Mouse (Mus musculus): ENCODE data around the gene Dvl2. TPM values are rescaled to one million over a fixed set of nuclear protein-coding genes. Genes with fewer than 3 reads are reported as not detected.

The Dvl2 gene
- polyA plus RNA-seq, 1 experiment from 2014 or later: 9.8 TPM

DNA sequence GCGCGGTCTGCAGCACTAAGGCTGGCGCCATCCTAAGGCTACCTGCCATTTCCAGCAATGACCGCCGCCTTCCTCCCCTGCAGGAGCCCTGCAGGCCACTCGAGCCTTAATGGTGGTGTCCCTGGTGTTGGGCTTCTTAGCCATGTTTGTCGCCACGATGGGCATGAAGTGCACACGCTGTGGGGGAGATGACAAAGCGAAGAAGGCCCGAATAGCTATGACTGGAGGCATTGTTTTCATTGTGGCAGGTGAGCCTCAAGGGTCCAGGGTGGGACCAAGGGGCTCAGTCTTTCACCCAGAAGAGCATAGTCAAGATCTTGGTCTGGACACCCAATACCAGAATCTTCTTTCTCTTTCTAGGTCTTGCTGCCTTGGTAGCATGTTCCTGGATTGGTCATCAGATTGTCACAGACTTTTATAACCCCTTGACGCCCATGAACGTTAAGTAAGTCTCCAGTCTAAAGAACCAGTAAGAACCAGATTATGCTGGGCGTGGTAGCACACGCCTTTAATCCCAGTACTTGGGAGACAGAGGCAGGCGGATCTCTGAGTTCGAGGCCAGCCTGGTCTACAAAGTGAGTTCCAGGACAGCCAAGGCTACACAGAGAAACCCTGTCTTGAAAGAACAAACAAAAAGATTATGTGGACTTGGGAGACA is 33.4 kb upstream of the Dvl2 start:
- no peak for TF ChIP-seq EP300 (optimal IDR thresholded peaks at IDR 0.05)
- TF ChIP-seq CTCF (IDR thresholded peaks at IDR 0.05; ENCODE audit: low read depth): no peak
- no peak for DNase-seq (ENCODE audit: low spot score)
- no peak for ATAC-seq (ENCODE audit: low FRiP score, low TSS enrichment)
- WGBS: 35% methylated on average over 17 of the region's 17 CpGs
- H3K9ac ChIP-seq (ENCODE audit: low read length): peak overlapping the region; percentile 59
- H3K27me3 ChIP-seq (ENCODE audit: control insufficient read depth, insufficient read depth, low read length): peaks cover 6% of the 10 kb centered on the region; the same call in 1 of the 2 replicates
- 0 out of 2 replicates have a peak overlapping the region, but pooled peaks have one; percentile 35 for H3K27ac ChIP-seq (replicated peaks)
- peak overlapping the region; percentile 43 for H3K4me3 ChIP-seq (ENCODE audit: low read depth, low read length)
- no peaks in the 10 kb centered on the region for H3K9me3 ChIP-seq (ENCODE audit: control insufficient read depth, low read length)
- peak overlapping the region; percentile 65 for H3K4me2 ChIP-seq (replicated peaks; ENCODE audit: low read depth)
- peaks cover 2% of the 10 kb centered on the region; the same call in 1 of the 2 replicates for H3K4me1 ChIP-seq (replicated peaks; ENCODE audit: control insufficient read depth, insufficient read depth)
- H3K36me3 ChIP-seq (ENCODE audit: control insufficient read depth, insufficient read depth, low read length): peaks cover 11% of the 10 kb centered on the region; the same call in 1 of the 2 replicates

DNA sequence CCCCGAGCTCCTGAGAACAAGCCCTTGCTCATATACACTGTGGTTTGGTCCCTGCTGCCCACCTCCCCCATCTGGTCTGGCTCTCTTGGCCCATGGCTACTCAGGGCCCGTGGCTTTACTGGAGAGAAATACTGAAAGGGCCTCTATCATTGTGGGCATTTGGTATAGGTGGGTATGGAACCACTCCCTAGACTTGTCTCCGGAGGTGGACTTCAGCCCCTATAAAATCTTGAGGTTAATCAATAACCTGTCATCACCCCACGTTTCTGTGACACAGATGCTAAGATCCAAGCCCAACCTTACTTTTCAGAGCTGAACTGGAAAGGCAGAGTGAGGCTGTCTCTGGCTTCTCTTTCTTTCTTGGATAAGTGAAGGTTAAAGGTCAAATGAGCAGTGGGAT is 31.6 kb upstream of the Dvl2 start:
- Histone ChIP-seq H3K36me3 (ENCODE audit: control insufficient read depth, insufficient read depth, low read length) (peaks cover 11% of the 10 kb centered on the region; the same call in 1 of the 2 replicates), H3K9ac (ENCODE audit: low read length) (no peak overlapping the region), H3K4me3 (ENCODE audit: low read depth, low read length) (no peak overlapping the region), H3K9me3 (ENCODE audit: control insufficient read depth, low read length) (no peaks in the 10 kb centered on the region), H3K27ac (replicated peaks) (no peak overlapping the region), H3K27me3 (ENCODE audit: control insufficient read depth, insufficient read depth, low read length) (peaks cover 6% of the 10 kb centered on the region; the same call in 1 of the 2 replicates), H3K4me2 (replicated peaks; ENCODE audit: low read depth) (no peak overlapping the region), H3K4me1 (replicated peaks; ENCODE audit: control insufficient read depth, insufficient read depth) (peaks cover 2% of the 10 kb centered on the region; the same call in 1 of the 2 replicates)
- TF ChIP-seq EP300 (optimal IDR thresholded peaks at IDR 0.05) (no peak), CTCF (IDR thresholded peaks at IDR 0.05; ENCODE audit: low read depth) (no peak)
- DNase-seq (ENCODE audit: low spot score): no peak
- ATAC-seq (ENCODE audit: low FRiP score, low TSS enrichment): no peak
- WGBS: 63% methylated on average over 4 of the region's 4 CpGs

GRCm38 (mm10) chr11:69970222-69970621 is 30.2 kb upstream of the Dvl2 start:
- Histone ChIP-seq H3K27me3 (ENCODE audit: control insufficient read depth, insufficient read depth, low read length) (peaks cover 2% of the 10 kb centered on the region; the same call in 1 of the 2 replicates), H3K9ac (ENCODE audit: low read length) (no peak overlapping the region), H3K9me3 (ENCODE audit: control insufficient read depth, low read length) (no peaks in the 10 kb centered on the region), H3K4me3 (ENCODE audit: low read depth, low read length) (no peak overlapping the region), H3K27ac (replicated peaks) (no peak overlapping the region), H3K4me2 (replicated peaks; ENCODE audit: low read depth) (no peak overlapping the region), H3K4me1 (replicated peaks; ENCODE audit: control insufficient read depth, insufficient read depth) (peaks cover 2% of the 10 kb centered on the region; the same call in 1 of the 2 replicates), H3K36me3 (ENCODE audit: control insufficient read depth, insufficient read depth, low read length) (peaks cover 22% of the 10 kb centered on the region)
- TF ChIP-seq EP300 (optimal IDR thresholded peaks at IDR 0.05): no peak
- no peak for TF ChIP-seq CTCF (IDR thresholded peaks at IDR 0.05; ENCODE audit: low read depth)
- DNase-seq (ENCODE audit: low spot score) (no peak), ATAC-seq (ENCODE audit: low FRiP score, low TSS enrichment) (no peak)
- WGBS: 65% methylated on average over 6 of the region's 6 CpGs

- peaks cover 2% of the 10 kb centered on the region; the same call in 1 of the 2 replicates for H3K27me3 ChIP-seq (ENCODE audit: control insufficient read depth, insufficient read depth, low read length)
- peaks cover 22% of the 10 kb centered on the region for H3K36me3 ChIP-seq (ENCODE audit: control insufficient read depth, insufficient read depth, low read length)
- H3K4me2 ChIP-seq (replicated peaks; ENCODE audit: low read depth): no peak overlapping the region
- H3K4me3 ChIP-seq (ENCODE audit: low read depth, low read length): no peak overlapping the region
- peaks cover 2% of the 10 kb centered on the region; the same call in 1 of the 2 replicates for H3K4me1 ChIP-seq (replicated peaks; ENCODE audit: control insufficient read depth, insufficient read depth)
- 44% methylated on average over 3 of the region's 3 CpGs for WGBS
- TF ChIP-seq EP300 (optimal IDR thresholded peaks at IDR 0.05): no peak
- no peak for TF ChIP-seq CTCF (IDR thresholded peaks at IDR 0.05; ENCODE audit: low read depth)
- no peak overlapping the region for H3K9ac ChIP-seq (ENCODE audit: low read length)
- H3K9me3 ChIP-seq (ENCODE audit: control insufficient read depth, low read length): no peaks in the 10 kb centered on the region
- peak; percentile 30 for DNase-seq (ENCODE audit: low spot score)
- no peak for ATAC-seq (ENCODE audit: low FRiP score, low TSS enrichment)
- no peak overlapping the region for H3K27ac ChIP-seq (replicated peaks)
Measured at GRCm38 (mm10) chr11:69970775-69971174, 29.6 kb upstream of the Dvl2 start.

- Histone ChIP-seq H3K9me3 (ENCODE audit: control insufficient read depth, low read length) (no peaks in the 10 kb centered on the region), H3K27me3 (ENCODE audit: control insufficient read depth, insufficient read depth, low read length) (no peaks in the 10 kb centered on the region), H3K27ac (replicated peaks) (no peak overlapping the region), H3K9ac (ENCODE audit: low read length) (no peak overlapping the region), H3K4me2 (replicated peaks; ENCODE audit: low read depth) (no peak overlapping the region), H3K36me3 (ENCODE audit: control insufficient read depth, insufficient read depth, low read length) (peaks cover 16% of the 10 kb centered on the region), H3K4me1 (replicated peaks; ENCODE audit: control insufficient read depth, insufficient read depth) (no peaks in the 10 kb centered on the region), H3K4me3 (ENCODE audit: low read depth, low read length) (no peak overlapping the region)
- ATAC-seq (ENCODE audit: low FRiP score, low TSS enrichment) (no peak), DNase-seq (ENCODE audit: low spot score) (no peak)
- 94% methylated on average over 2 of the region's 2 CpGs for WGBS
- no peak for TF ChIP-seq EP300 (optimal IDR thresholded peaks at IDR 0.05)
- no peak for TF ChIP-seq CTCF (IDR thresholded peaks at IDR 0.05; ENCODE audit: low read depth)
Measured at GRCm38 (mm10) chr11:69974907-69975306, 25.5 kb upstream of the Dvl2 start.

DNA sequence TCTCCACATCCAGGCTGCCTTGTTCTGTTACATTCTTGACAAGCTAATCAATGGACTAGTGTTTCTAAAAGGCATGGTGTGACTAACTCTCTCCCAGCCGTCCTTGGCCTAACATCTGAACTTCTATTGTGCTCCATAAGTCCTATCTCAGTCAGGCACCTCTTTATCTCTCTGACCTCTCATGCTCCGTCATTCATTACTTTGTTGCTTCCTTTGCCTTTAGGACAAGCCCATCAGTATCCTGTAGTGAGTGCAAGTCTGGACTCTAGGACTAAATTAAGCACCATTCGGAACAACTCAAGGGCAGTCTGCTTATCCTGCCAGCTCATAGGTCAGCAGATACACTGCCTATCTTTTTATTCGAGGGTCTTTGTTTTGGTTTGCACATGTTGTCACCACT is 24.1 kb upstream of the Dvl2 start:
- Histone ChIP-seq H3K4me1 (replicated peaks; ENCODE audit: control insufficient read depth, insufficient read depth) (no peaks in the 10 kb centered on the region), H3K4me2 (replicated peaks; ENCODE audit: low read depth) (no peak overlapping the region), H3K27ac (replicated peaks) (no peak overlapping the region), H3K36me3 (ENCODE audit: control insufficient read depth, insufficient read depth, low read length) (peaks cover 13% of the 10 kb centered on the region), H3K27me3 (ENCODE audit: control insufficient read depth, insufficient read depth, low read length) (no peaks in the 10 kb centered on the region), H3K4me3 (ENCODE audit: low read depth, low read length) (no peak overlapping the region), H3K9ac (ENCODE audit: low read length) (no peak overlapping the region), H3K9me3 (ENCODE audit: control insufficient read depth, low read length) (no peaks in the 10 kb centered on the region)
- WGBS: 79% methylated on average over 4 of the region's 4 CpGs
- ATAC-seq (ENCODE audit: low FRiP score, low TSS enrichment): no peak
- no peak for TF ChIP-seq CTCF (IDR thresholded peaks at IDR 0.05; ENCODE audit: low read depth)
- no peak for TF ChIP-seq EP300 (optimal IDR thresholded peaks at IDR 0.05)
- no peak for DNase-seq (ENCODE audit: low spot score)

Data from stomach, postnatal 0 days (tissue).